Mouse (Mus musculus): ENCODE data around the gene Zfp536. TPM values are rescaled to one million over a fixed set of nuclear protein-coding genes. Genes with fewer than 3 reads are reported as not detected.

Gene Zfp536
- polyA plus RNA-seq, 1 experiment from 2014 or later: 8.0 TPM

DNA sequence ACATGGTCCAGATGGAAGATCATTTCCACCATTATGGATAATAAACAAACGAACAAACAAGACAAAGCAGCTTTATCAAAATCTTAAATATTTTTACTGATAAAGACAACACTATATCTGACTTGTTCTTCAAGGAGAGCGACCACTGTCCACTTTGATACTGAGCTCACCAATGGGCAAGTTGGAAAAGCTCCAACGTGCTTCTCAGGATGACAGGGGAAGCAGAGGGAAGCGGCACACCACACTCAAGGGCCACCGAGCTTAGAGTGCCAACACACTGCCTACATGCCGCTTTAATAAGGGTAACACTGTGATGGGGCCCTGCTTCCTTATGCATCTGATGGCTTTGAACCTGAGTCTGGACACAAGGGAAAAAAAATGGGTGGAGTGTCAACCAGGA is 214.1 kb downstream of the Zfp536 start:
- POLR2A ChIA-PET: no interaction called here
- ATAC-seq (no peak), DNase-seq (ENCODE audit: low read depth, low spot score) (no peak)
- CTCF ChIA-PET: no interaction called here
- in situ Hi-C loops (cut with MboI; ENCODE audit: low pct_unique_long_range_greater_than_20kb): no loop called here
- TF ChIP-seq CTCF (IDR thresholded peaks at IDR 0.05): no peak
- H3K27me3 ChIP-seq: no peaks in the 10 kb centered on the region

DNA sequence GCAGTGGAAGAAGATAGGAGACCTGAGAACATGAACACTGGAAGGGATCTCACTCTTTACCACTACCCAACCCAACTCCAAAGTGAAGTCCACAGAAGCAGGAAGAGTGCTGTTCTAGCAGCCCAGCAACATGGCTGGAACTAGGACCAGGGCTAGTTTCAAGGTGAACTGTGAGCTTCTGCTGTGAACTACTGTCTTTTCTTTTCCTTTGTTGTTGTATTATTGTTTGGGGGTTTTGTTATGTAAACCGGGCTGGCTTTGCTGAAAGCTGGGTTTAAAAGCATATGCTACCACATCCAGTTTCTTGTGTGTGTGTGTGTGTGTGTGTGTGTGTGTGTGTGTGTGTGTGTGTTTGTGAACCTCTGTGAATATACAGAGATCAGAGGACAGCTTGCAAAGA is 216.6 kb downstream of the Zfp536 start:
- ATAC-seq: no peak
- H3K27me3 ChIP-seq: no peaks in the 10 kb centered on the region
- no peak for DNase-seq (ENCODE audit: low read depth, low spot score)
- in situ Hi-C loops (cut with MboI; ENCODE audit: low pct_unique_long_range_greater_than_20kb): no loop called here
- TF ChIP-seq CTCF (IDR thresholded peaks at IDR 0.05): no peak
- ChIA-PET POLR2A (no interaction called here), CTCF (no interaction called here)

DNA sequence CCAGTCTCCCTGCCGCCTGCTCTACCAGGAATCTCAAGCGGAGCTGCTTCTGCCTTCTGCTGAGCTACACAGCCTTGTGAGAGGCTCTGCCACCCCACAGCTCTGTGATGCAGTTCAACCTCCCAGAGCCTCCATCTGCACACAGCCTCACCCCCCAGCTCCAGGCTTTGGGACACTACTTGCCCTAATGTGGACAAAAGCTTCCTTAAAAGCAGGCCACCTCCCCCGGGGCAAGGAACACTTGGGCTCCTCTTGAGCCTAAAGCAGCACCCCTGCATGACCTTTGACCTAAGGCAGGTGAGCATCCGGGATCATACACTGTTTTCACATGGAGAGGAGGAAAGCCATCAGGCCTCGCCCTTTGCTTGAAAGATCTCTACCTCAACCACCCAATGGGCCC is 219.0 kb downstream of the Zfp536 start:
- DNase-seq (ENCODE audit: low read depth, low spot score) (no peak), ATAC-seq (no peak)
- no peaks in the 10 kb centered on the region for H3K27me3 ChIP-seq
- ChIA-PET POLR2A (no interaction called here), CTCF (no interaction called here)
- in situ Hi-C loops (cut with MboI; ENCODE audit: low pct_unique_long_range_greater_than_20kb): no loop called here
- no peak for TF ChIP-seq CTCF (IDR thresholded peaks at IDR 0.05)

DNA sequence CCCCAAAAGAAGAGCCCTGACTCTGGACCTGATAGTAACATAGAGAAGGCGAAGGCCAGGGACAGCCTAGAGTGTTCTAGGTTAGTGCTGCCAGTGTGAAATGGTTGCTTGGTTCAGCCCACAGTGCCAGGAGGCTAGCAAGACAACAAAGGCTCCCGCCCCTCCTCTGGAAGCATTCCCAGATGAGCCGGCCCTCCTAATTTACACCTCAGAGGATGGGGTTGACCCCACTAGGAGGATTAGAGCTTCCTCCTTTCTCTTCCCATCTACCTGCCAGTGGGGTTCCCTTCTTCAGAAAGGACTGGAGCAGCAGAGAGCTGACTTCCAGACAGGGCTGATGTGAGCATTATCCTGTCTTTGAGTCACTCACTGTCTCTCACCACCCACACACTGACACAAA is 219.8 kb downstream of the Zfp536 start:
- in situ Hi-C loops (cut with MboI; ENCODE audit: low pct_unique_long_range_greater_than_20kb): no loop called here
- CTCF ChIA-PET: no interaction called here
- POLR2A ChIA-PET: interaction anchor here (0.6 kb wide), 1 partner anchor 71 kb away, joined by 3 read pairs; no protein-coding TSS in a partner anchor
- no peak for TF ChIP-seq CTCF (IDR thresholded peaks at IDR 0.05)
- H3K27me3 ChIP-seq: no peaks in the 10 kb centered on the region
- ATAC-seq (no peak), DNase-seq (ENCODE audit: low read depth, low spot score) (no peak)

DNA sequence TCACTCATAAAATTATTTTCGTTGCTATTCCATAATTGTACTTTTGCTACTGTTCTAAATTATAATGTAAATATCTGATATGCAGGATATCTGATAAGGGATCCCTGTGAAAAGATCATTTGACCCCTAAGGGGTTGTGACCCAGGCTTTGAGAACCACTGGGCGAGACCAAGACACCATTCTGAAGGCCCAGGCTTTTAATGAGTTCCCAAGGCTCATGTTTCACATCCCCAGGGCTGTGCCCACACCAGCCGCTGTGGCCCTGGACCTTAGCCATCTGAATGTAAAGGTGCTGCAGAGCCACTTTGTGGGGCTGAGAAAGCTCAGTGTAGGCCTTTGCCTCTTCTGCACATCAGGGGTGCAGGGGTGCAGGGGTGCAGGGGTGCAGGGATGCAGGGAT is 221.1 kb downstream of the Zfp536 start:
- ATAC-seq: no peak
- H3K27me3 ChIP-seq: no peaks in the 10 kb centered on the region
- CTCF ChIA-PET: no interaction called here
- no peak for DNase-seq (ENCODE audit: low read depth, low spot score)
- TF ChIP-seq CTCF (IDR thresholded peaks at IDR 0.05): no peak
- in situ Hi-C loops (cut with MboI; ENCODE audit: low pct_unique_long_range_greater_than_20kb): no loop called here
- POLR2A ChIA-PET: no interaction called here

DNA sequence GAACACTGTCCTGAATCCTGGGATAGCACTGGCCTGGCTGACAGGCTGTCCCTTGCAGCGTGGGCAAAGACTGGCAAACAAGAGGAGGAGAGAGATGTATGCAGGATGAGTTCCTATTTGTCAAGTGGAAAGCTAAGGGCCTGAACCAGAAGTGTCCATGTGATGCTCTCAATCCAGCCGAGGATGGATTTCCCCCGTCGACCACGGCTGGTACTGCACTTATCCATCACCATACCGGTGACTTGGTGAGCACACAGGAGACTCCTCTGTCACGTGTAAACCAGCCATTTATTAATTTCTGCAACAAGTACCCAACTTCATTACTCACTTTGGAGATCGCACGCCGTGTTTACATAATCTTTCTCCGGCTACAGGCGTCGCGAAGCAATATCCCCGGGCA is 224.6 kb downstream of the Zfp536 start:
- no peaks in the 10 kb centered on the region for H3K27me3 ChIP-seq
- TF ChIP-seq CTCF (IDR thresholded peaks at IDR 0.05): no peak
- ATAC-seq (no peak), DNase-seq (ENCODE audit: low read depth, low spot score) (no peak)
- ChIA-PET POLR2A (no interaction called here), CTCF (no interaction called here)
- in situ Hi-C loops (cut with MboI; ENCODE audit: low pct_unique_long_range_greater_than_20kb): no loop called here

DNA sequence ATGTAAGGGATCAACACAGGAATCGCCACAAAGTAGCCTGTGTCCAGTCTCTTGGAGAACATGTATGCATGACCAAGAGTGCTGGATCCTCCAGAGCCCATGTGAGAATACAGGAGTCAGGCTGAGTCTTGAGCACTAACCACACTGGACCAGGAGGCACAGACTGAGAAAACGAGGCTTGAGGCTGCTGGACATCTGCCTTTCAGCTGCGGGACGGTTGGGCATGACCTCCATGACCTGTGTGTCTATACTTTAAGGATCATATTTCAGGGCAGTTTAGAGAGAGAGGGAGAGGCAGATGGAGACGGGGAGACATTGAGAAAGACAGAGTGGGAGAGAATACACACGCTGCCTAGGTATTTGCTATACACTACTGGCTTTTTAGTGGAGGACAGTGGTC is 229.4 kb downstream of the Zfp536 start:
- ATAC-seq (no peak), DNase-seq (ENCODE audit: low read depth, low spot score) (no peak)
- CTCF ChIA-PET: no interaction called here
- POLR2A ChIA-PET: interaction anchor here (0.5 kb wide), 1 partner anchor 17 kb away, joined by 3 read pairs; no protein-coding TSS in a partner anchor
- TF ChIP-seq CTCF (IDR thresholded peaks at IDR 0.05): no peak
- in situ Hi-C loops (cut with MboI; ENCODE audit: low pct_unique_long_range_greater_than_20kb): no loop called here
- no peaks in the 10 kb centered on the region for H3K27me3 ChIP-seq

DNA sequence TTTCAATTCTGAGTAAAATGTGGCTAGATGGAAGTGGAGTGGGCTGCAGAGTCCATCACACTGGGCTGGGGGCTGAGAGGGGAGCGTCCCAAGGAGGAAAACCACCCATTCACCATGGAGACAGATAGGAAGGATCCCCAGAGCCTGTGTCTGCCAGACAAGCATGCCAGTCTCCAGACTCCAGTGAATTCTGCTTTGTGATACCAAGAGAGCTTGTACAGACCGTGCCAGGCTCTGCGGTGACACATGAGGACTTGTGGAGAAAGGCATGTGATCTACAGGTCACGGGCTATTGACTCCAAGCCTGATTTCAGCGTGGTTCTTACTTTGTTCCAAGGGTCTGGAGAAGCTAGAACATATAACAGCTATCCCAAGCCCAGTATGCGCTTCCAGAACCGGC is 230.5 kb downstream of the Zfp536 start:
- no peak for TF ChIP-seq CTCF (IDR thresholded peaks at IDR 0.05)
- CTCF ChIA-PET: interaction anchor here (1.1 kb wide), 1 partner anchor 13 kb away, joined by 3 read pairs; no protein-coding TSS in a partner anchor
- POLR2A ChIA-PET: no interaction called here
- in situ Hi-C loops (cut with MboI; ENCODE audit: low pct_unique_long_range_greater_than_20kb): no loop called here
- no peak for ATAC-seq
- DNase-seq (ENCODE audit: low read depth, low spot score): no peak
- no peaks in the 10 kb centered on the region for H3K27me3 ChIP-seq

DNA sequence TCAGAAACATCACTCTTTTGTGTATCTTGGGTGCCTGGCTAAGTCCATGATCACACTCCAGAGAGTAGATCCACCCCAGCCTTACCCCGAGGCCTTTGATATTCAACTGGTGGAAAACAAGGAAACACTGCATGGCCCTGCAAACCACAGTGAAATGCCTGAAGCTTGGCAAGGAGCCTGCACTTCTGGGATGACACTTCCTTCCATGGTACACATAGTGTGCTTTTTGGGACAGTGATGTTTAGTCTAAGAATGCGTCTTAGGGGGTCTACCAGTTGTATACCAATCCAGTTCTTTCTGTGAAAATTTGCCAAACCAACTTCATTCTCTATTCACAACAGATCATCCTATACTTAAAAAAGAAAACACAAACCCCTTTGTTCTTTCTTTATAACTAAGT is 242.3 kb downstream of the Zfp536 start:
- ATAC-seq (no peak), DNase-seq (ENCODE audit: low read depth, low spot score) (no peak)
- ChIA-PET POLR2A (no interaction called here), CTCF (no interaction called here)
- H3K27me3 ChIP-seq: no peaks in the 10 kb centered on the region
- TF ChIP-seq CTCF (IDR thresholded peaks at IDR 0.05): no peak
- in situ Hi-C loops (cut with MboI; ENCODE audit: low pct_unique_long_range_greater_than_20kb): no loop called here

DNA sequence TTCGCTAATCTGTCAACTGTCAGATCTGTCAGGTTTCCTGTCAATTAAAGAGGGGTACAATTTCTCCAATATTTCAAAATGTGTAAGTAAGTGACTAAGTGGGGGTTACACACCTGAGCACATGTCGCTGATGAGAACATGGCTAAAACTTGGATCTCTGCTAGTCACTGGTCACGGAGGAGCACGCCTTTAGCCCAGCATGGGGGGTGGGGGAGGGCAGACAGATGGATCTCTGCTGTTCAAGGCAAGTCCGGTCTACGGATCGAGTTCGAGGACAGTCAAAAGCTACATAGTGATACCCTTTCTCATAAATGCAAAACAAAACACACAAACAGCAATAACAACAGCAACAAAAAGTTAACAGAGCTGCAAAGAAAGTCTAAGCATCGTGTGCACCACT is 245.1 kb downstream of the Zfp536 start:
- TF ChIP-seq CTCF (IDR thresholded peaks at IDR 0.05): no peak
- DNase-seq (ENCODE audit: low read depth, low spot score) (no peak), ATAC-seq (no peak)
- H3K27me3 ChIP-seq: no peaks in the 10 kb centered on the region
- CTCF ChIA-PET: no interaction called here
- in situ Hi-C loops (cut with MboI; ENCODE audit: low pct_unique_long_range_greater_than_20kb): no loop called here
- POLR2A ChIA-PET: no interaction called here

DNA sequence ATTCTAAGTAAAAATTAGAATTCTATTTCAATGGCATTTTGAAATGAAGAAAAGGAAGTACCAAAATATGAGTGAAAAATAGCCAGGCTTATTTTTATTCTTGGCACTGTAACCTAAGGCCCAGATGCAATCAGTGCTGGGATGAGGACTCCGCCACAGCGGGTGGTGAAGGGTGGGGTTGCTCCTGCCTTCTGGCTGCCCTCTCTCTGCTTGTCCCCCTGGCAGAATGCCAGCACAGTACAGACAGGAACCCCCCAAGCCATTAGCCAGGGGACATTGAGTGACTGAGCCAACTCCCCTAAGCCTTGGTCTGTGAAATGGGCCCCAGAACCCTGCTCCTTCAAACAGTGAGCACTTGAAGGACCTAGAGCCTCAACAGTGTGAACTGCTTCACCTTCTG is 245.6 kb downstream of the Zfp536 start:
- H3K27me3 ChIP-seq: no peaks in the 10 kb centered on the region
- in situ Hi-C loops (cut with MboI; ENCODE audit: low pct_unique_long_range_greater_than_20kb): no loop called here
- TF ChIP-seq CTCF (IDR thresholded peaks at IDR 0.05): no peak
- ChIA-PET CTCF (no interaction called here), POLR2A (no interaction called here)
- DNase-seq (ENCODE audit: low read depth, low spot score): no peak
- ATAC-seq: no peak

DNA sequence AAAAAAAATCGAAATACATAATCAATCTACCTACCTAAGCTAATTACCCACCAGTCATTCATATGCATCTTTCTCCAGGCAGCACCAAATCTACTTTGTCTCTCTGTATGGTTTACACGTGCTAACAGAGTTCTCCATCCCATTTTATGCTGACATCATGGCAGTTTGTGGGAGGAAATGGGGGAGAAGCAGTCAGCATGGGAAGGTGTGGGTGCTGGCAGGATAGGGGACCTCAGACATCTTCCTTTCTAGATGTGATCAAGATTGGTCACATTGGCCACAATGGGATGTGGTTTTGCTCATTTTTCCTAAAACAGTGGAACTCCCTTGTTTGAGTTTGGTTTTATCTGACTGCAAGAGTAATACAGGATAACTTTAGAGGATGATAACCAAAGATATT is 252.0 kb downstream of the Zfp536 start:
- TF ChIP-seq CTCF (IDR thresholded peaks at IDR 0.05): no peak
- in situ Hi-C loops (cut with MboI; ENCODE audit: low pct_unique_long_range_greater_than_20kb): no loop called here
- ATAC-seq (no peak), DNase-seq (ENCODE audit: low read depth, low spot score) (no peak)
- ChIA-PET POLR2A (no interaction called here), CTCF (no interaction called here)
- no peaks in the 10 kb centered on the region for H3K27me3 ChIP-seq
